Mouse (Mus musculus) c-Kit-negative CD71-positive TER-119-positive erythroid progenitor cells, embryonic 14.5 days (primary cell): ENCODE data around the gene Zscan29.
"Not testable (repeated sequence)": the region's sequence is repeated elsewhere in the genome, so short reads cannot be mapped to it uniquely, and the experiment has no call there.

Source experiments
- DNase-seq: peaks from one replicate; pipeline ENCODE4 v3.0.0-alpha.2; 2013; ENCODE audit warnings: low read depth, low spot score

Zscan29 gene

DNA sequence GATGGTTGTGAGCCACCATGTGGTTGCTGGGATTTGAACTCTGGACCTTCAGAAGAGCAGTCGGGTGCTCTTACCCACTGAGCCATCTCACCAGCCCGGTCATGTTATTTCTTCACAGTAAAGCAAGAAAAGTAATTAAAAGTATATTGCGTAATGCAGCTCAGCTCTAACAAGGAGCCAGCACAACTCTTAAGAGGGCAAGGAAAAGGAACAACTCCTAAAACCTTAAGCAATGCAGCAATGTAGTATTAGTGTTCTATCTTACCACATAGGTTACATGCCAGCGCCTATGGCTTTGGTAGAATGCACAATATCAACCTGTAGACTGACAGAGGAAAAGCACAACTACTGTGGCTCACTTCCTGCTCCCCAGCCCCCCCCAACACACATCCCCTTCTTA lies 33.6 kb downstream of the Zscan29 start:
- no peak for DNase-seq

DNA sequence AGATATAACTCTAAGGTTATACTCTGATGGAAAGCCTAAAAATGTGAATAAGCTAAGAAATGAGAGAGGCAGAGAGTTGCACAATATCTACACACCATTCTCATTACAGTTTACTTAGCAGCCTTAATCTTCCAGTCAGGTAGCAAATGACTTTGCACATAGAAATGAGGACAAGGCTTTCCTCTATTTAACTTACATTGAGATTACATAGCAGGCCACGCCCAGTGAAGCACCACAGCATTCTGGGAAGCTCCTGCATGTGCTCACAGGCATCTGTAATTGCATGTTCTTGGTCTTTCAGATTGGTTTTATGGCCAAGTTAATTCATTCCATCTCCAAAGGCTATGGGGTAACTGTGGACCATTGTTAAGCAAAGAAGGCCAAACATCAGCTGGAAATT lies 38.1 kb downstream of the Zscan29 start:
- no peak for DNase-seq

DNA sequence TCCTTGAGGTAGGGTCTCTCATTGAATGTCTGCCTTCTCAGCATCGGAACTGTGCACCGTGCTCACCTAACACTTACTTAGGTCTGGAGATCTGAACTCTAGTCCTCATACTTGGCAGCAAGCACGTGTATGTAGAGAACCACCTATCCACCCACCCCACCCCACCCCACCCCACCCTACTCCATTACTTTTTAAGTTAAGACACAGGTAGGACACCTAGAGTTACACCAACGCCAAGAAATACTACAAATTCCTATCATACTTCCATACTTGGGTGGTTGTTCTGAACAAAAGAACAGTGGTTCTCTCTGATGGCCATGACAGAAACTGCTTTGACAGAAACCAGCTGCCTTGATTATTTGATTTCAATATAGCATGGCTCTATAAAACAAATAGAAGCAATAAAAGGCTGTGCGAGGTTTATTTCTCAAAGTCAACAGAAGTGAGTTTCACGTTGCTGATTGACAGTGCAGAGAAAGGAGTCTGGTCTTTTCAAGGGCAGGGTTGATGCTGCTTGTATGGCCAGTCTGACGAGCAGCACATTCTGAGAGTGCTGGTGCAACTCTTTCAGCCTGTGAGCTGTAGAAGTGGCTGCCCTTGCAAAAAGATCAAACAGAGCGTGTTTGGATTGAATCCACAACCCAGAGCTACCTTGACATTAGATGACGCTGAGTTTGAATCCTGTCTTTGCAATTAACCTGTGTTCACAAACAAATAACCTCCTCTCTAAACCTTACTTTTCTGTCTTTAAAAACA lies 41.9 kb downstream of the Zscan29 start:
- DNase-seq = no peak

DNA sequence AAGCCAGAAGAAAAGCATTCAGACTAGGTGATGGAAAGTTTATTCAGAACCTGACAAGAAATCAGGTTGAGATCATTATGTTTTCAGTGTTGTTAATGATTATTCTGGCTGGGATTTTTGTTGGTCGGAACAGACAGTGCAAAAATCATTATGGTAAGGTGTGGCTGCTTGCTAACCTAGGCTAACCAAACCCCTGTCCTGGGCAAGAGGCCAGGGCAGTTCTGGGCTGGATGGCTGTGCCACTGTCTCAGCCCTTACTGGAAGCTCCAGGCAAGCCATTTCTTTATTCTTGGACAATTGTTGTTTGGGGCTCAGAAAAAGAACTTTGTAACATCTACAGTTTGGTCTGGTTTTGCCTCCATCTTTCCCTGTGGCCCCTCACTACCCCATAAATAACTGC lies 43.4 kb downstream of the Zscan29 start:
- no peak for DNase-seq

DNA sequence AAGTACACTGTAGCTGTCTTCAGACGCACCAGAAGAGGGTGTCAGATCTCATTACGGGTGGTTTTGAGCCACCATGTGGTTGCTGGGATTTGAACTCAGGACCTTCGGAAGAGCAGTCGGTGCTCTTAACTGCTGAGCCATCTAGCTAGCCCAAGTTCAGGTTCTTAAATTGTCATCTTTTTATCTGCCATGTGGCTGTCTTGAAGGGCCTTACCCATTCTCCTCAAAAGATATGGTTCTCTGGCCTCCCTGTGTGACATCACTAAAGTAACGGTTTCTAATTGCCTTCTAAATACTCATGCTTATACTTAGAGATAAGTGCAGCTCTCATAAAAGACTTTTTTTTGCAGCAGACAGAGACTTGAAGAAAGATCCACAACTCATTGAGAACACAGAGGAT lies 44.6 kb downstream of the Zscan29 start:
- not testable (repeated sequence) for DNase-seq

DNA sequence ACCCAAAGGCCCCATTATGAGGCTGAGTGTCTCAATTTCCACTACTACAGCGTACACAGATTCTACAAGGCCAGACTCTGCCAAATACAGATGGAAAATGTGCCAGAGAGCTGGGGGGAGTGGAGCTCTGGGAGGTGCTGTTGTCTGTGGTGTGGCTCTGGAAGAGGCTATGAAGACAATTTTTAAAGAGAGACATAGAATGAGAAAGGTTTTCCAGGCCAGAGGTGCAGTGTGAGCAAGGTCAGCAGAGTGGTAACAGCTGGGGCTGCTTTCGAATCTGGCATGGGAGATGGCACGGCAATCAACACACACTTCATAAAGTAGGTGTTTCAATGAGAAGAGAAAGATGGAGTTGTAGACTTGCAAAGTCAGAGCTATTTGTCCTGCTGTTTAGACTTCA lies 51.7 kb downstream of the Zscan29 start:
- DNase-seq = no peak

DNA sequence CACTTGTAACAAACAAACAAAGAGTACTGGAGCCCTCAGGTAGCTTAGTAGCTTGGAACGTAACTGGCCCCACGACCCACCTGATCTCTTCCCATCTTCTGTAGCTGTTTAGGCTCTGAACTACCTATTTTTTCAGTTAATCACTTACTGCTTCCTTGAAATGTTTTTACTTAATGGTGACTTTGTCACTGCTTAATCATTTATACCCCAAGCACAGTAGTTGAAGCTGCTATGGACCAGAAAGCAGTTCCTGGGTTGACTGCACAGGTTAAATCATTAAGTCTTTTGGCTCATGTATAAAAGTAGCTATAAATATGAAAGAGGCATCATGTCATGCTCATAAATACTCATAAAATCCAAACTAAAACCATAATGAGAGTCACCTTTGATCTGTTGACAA lies 55.5 kb downstream of the Zscan29 start:
- no peak for DNase-seq

DNA sequence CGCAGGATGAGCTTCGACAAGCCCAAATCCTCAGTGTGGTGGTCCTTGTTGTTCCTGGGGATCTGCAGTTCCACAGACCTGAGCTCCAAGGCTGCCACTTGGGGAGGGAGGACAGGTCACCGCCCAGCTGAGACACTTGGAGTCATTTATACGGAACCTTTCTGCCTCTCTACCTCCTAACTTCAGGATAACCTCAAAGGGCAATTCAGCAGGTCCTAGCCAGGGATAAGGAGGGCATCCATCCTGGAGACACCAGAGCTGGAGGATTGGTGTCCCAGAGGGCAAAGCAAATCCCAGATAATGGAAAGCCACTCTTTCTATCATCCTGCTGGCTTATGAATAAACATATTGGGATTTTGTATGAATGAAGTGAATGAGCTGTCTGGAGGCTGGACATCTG lies 61.2 kb downstream of the Zscan29 start, which contains the start of gene Tgm7:
Gene Tgm7, minus strand, starts transcription at position 101 of the 400 bp plus-strand sequence.
- no peak for DNase-seq
